Mouse (Mus musculus): ENCODE results near the gene Ddx17.

- TF ChIP-seq POLR2A (IDR thresholded peaks at IDR 0.05; ENCODE audit: insufficient read length, low read depth) = no peak
- no peak for TF ChIP-seq POLR2AphosphoS2 (IDR thresholded peaks at IDR 0.05; ENCODE audit: insufficient read length, low read depth)
- no peak for TF ChIP-seq REST (IDR thresholded peaks at IDR 0.05; ENCODE audit: insufficient read depth, insufficient read length)
Observed at GRCm38 (mm10) chr15:79509998-79510397, 36.5 kb downstream of the Ddx17 start.
